Mouse (Mus musculus) brain, embryonic 14.5 days (tissue): ENCODE results near the gene Ppp1r12a.

Experiments used
- CTCF ChIP-seq: fragments of 200-500 bp; IDR thresholded peaks from 2 replicates; pipeline ENCODE4 v1.5.1; 2012; ENCODE audit warnings: inconsistent platforms, mild to moderate bottlenecking, moderate library complexity, borderline replicate concordance; ENCODE audit not compliant: insufficient read depth, insufficient read length; ENCODE audit errors: extremely low read depth
- POLR2A ChIP-seq: fragments of 200-500 bp; IDR thresholded peaks from 2 replicates; pipeline ENCODE4 v1.6.1; 2012; ENCODE audit warnings: mild to moderate bottlenecking, inconsistent platforms, borderline replicate concordance; ENCODE audit not compliant: poor library complexity, insufficient read depth, insufficient read length, severe bottlenecking; ENCODE audit errors: extremely low read depth

- TF ChIP-seq CTCF (no peak), POLR2A (no peak)
Measured at GRCm38 (mm10) chr10:108175885-108176284, 13.9 kb downstream of the Ppp1r12a start.
